Mouse (Mus musculus) urinary bladder, adult 18-20 months (tissue): Measurements from ENCODE around the gene Msl3.
"Not testable (repeated sequence)": the region's sequence is repeated elsewhere in the genome, so short reads cannot be mapped to it uniquely, and the experiment has no call there.

Source experiments
- DNase-seq, 2 experiments: peaks; one replicate each; pipeline ENCODE4 v3.0.0; 2022; ENCODE audit warnings: low spot score in 2 of 2, mixed read lengths in 2 of 2

The Msl3 gene

GRCm38 (mm10) chrX:168673525-168674406 is at the start of gene Msl3:
Msl3 (minus strand) TSS chrX:168673898.
- DNase-seq, result peak; percentile 61 to 77

GRCm38 (mm10) chrX:168717969-168718368 is 44.3 kb upstream of the Msl3 start:
- no peak for DNase-seq

GRCm38 (mm10) chrX:168674407-168674962 is 787 bp upstream of the Msl3 start:
- DNase-seq, result no peak

GRCm38 (mm10) chrX:168672913-168673524 is 679 bp downstream of the Msl3 start:
- no peak for DNase-seq

- peak; percentile 3 to 40 for DNase-seq
These were observed 1.3 kb downstream of the Msl3 start for GRCm38 (mm10) chrX:168672425-168672824.

GRCm38 (mm10) chrX:168663982-168664689 is 9.6 kb downstream of the Msl3 start:
- no peak for DNase-seq

GRCm38 (mm10) chrX:168660236-168660635 is 13.5 kb downstream of the Msl3 start:
- DNase-seq, result no peak

GRCm38 (mm10) chrX:168659803-168660202 is 13.9 kb downstream of the Msl3 start:
- not testable (repeated sequence) for DNase-seq

- DNase-seq, result no peak
These were observed 14.4 kb downstream of the Msl3 start for GRCm38 (mm10) chrX:168659275-168659674.

- DNase-seq, result no peak
These were observed 15.9 kb downstream of the Msl3 start for GRCm38 (mm10) chrX:168657795-168658194.

GRCm38 (mm10) chrX:168649336-168649735 is 24.4 kb downstream of the Msl3 start:
- DNase-seq, result no peak

GRCm38 (mm10) chrX:168647746-168648145 is 26.0 kb downstream of the Msl3 start:
- no peak for DNase-seq

- DNase-seq, result no peak
These were observed 30.2 kb downstream of the Msl3 start for GRCm38 (mm10) chrX:168643451-168643850.

- DNase-seq, result peak; percentile 31 to 54
These were observed 33.9 kb downstream of the Msl3 start for GRCm38 (mm10) chrX:168639556-168640356.
